Mouse (Mus musculus): ENCODE measurements at regions not wholly inside any gene's neighbourhood (a gene's known extent, or its start where the extent isn't known, plus 50 kb on each side); places are given as distances from the start of the nearest gene placed in this dataset.

DNA sequence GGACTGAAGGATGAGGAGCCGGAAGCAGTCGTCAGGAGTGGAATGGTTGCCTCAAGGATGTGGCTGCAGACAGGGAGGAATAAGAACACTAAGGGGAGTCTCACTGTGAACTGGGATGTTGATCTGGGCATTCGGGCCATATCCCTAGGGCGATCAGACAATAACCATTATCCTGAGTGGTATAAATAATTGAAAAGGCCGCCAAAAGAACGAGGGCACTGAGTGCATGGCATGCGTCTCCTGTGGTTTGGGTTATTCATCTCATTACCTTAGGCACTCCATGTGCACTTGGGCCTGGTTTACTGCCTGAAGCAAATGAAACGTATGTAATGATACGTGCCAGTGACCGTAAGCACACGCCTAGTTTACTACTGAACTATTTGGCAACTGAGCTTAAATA is 99.6 kb upstream of the Mylip start:
- TF ChIP-seq POLR2AphosphoS2 (IDR thresholded peaks at IDR 0.05; ENCODE audit: low read length) (no peak), CTCF (IDR thresholded peaks at IDR 0.05 in 2 of 3, conservative IDR thresholded peaks at IDR 0.05 in 1 of 3; ENCODE audit: control insufficient read depth in 1 of 3, insufficient read depth in 1 of 3, low read depth in 2 of 3, low read length in 3 of 3, poor library complexity in 1 of 3, severe bottlenecking in 1 of 3) (no peak), USF1 (IDR thresholded peaks at IDR 0.05; ENCODE audit: low read depth, low read length) (no peak), EP300 (IDR thresholded peaks at IDR 0.05; ENCODE audit: low read depth in 1 of 2, low read length in 2 of 2) (no peak), ETS1 (IDR thresholded peaks at IDR 0.05; ENCODE audit: low read depth, low read length) (no peak), POLR2AphosphoS5 (IDR thresholded peaks at IDR 0.05; ENCODE audit: borderline replicate concordance, low read depth, low read length) (no peak), HCFC1 (IDR thresholded peaks at IDR 0.05; ENCODE audit: low read depth, low read length) (no peak), MAX (IDR thresholded peaks at IDR 0.05; ENCODE audit: low read length) (no peak)
